Mouse (Mus musculus) intestine, embryonic 14.5 days (tissue): ENCODE measurements around the gene Olfr63. TPM values are rescaled to one million over a fixed set of nuclear protein-coding genes. Genes with fewer than 3 reads are reported as not detected.
"Not testable (repeated sequence)": the region's sequence is repeated elsewhere in the genome, so short reads cannot be mapped to it uniquely, and the experiment has no call there.

ENCODE experiments used
- ATAC-seq: fragments of 200-750 bp; cut with Nextera tagmentation; replicated peaks from 2 replicates; pipeline ENCODE4 v1.8.0; 2017; ENCODE audit warnings: low read depth, moderate number of reproducible peaks, moderate TSS enrichment, moderate library complexity; ENCODE audit not compliant: low FRiP score, low TSS enrichment
- DNase-seq: peaks from one replicate; pipeline ENCODE4 v3.0.0-alpha.2; 2018; ENCODE audit warnings: low spot score
- H3K27ac ChIP-seq: fragments of 300-500 bp; sonication (generic); 2 replicates; pipeline ENCODE4 v1.5.1; 2014; ENCODE audit warnings: low read depth, mild to moderate bottlenecking, control low read depth
- H3K27me3 ChIP-seq: fragments of 300-500 bp; sonication (generic); replicated peaks from 2 replicates; pipeline ENCODE4 v1.6.1; 2014; ENCODE audit warnings: low read length, control low read depth; ENCODE audit not compliant: control insufficient read depth, insufficient read depth
- H3K36me3 ChIP-seq: fragments of 300-500 bp; sonication (generic); 2 replicates; pipeline ENCODE4 v1.6.1; 2014; ENCODE audit warnings: low read length, control low read depth; ENCODE audit not compliant: control insufficient read depth, insufficient read depth
- H3K4me1 ChIP-seq: fragments of 300-500 bp; sonication (generic); replicated peaks from 2 replicates; pipeline ENCODE4 v1.6.1; 2014; ENCODE audit warnings: low read length, control low read depth, mixed read lengths; ENCODE audit not compliant: control insufficient read depth, insufficient read depth
- H3K4me2 ChIP-seq: fragments of 300-500 bp; sonication (generic); 2 replicates; pipeline ENCODE4 v1.6.1; 2014; ENCODE audit warnings: low read length
- H3K4me3 ChIP-seq: fragments of 300-500 bp; sonication (generic); 2 replicates; pipeline ENCODE4 v1.5.1; 2014; ENCODE audit warnings: low read depth, low read length, control low read depth, mixed read lengths
- H3K9ac ChIP-seq: fragments of 300-500 bp; sonication (generic); 2 replicates; pipeline ENCODE4 v1.6.1; 2014; ENCODE audit warnings: mild to moderate bottlenecking, low read length
- H3K9me3 ChIP-seq: fragments of 300-500 bp; sonication (generic); 2 replicates; pipeline ENCODE4 v1.6.1; 2016; ENCODE audit warnings: low read length, control low read depth; ENCODE audit not compliant: control insufficient read depth
- WGBS: fragments of 180-500 bp; shearing (Covaris S2); extraction: QIAGEN DNeasy Blood & Tissue Kit; methylation state at CpG from one replicate; pipeline ENCODE4 v1.1.7; 2014; 5-methylcytosine and 5-hydroxymethylcytosine counted together
- polyA plus RNA-seq: library from polyadenylated mRNA; unstranded; fragments of >200 nt; fragmentation: Nextera tagmentation; extraction: Ambion mirVana; gene quantifications from 2 replicates; pipeline ENCODE4 v1.2.1, GENCODE M21; 2014

The Olfr63 gene
- 0.04 TPM in 1 of 2 replicates, not detected in the other for polyA plus RNA-seq

DNA sequence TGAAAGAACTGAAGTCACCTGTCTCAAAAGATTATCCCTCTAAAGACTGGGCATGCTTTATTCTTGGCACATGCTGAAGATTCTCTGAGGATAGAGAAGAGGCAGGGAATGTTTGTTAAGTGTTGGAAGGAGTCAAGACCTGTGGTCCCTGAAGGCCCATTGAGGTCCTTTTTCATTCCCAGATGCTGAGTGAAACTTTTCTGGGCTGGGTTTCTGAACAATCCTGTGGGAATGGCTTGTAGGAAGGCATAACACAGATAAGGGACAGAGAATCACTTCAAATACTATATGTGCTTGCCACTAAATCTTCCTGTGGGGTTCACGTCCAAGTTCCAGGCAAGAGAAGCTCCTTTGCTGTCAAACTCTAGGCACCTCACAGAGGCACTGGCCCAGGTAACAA is at the start of gene Olfr63:
Gene Olfr63, plus strand, starts transcription at position 301 of the 400 bp plus-strand sequence.
- no peaks in the 10 kb centered on the region for H3K4me1 ChIP-seq
- no peaks in the 10 kb centered on the region for H3K36me3 ChIP-seq
- no peak within 1 kb of the TSS for H3K4me3 ChIP-seq
- H3K4me2 ChIP-seq: no peak within 1 kb of the TSS
- no peaks in the 10 kb centered on the region for H3K27me3 ChIP-seq
- WGBS: 61% methylated on average over 1 of the region's 1 CpGs
- H3K27ac ChIP-seq: no peak within 1 kb of the TSS
- H3K9me3 ChIP-seq: no peaks in the 10 kb centered on the region
- H3K9ac ChIP-seq: no peak within 1 kb of the TSS
- DNase-seq (no peak), ATAC-seq (no peak)

DNA sequence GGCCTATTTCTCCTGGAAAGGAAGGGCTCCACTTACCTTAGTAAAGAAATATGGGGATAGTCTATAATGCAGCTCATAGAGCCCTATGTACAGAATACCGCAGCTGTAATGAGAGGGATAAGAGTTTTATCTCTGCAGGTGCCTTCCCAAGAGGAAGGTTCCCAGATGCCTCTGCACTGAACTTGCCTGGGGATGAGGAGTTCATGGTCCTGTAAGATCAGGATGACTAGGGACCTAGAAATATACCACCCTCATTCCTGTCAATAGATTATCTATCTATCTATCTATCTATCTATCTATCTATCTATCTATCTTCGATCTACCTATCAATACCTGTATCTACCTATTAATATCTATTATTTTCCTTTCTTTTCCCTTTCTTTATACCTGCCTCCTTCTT is 42.9 kb upstream of the Olfr63 start, which contains the start of gene Olfr1564:
Gene Olfr1564, minus strand, starts transcription at position 101 of the 400 bp plus-strand sequence.
- 85% methylated on average over 2 of the region's 2 CpGs for WGBS
- Histone ChIP-seq H3K4me2 (no peak within 1 kb of the TSS), H3K27ac (no peak within 1 kb of the TSS), H3K9me3 (0 out of 2 replicates have a peak, but pooled peaks cover 2% of the 10 kb centered on the region), H3K4me1 (no peaks in the 10 kb centered on the region), H3K9ac (no peak within 1 kb of the TSS), H3K36me3 (no peaks in the 10 kb centered on the region), H3K27me3 (no peaks in the 10 kb centered on the region), H3K4me3 (no peak within 1 kb of the TSS)
- no peak for DNase-seq
- ATAC-seq: no peak

DNA sequence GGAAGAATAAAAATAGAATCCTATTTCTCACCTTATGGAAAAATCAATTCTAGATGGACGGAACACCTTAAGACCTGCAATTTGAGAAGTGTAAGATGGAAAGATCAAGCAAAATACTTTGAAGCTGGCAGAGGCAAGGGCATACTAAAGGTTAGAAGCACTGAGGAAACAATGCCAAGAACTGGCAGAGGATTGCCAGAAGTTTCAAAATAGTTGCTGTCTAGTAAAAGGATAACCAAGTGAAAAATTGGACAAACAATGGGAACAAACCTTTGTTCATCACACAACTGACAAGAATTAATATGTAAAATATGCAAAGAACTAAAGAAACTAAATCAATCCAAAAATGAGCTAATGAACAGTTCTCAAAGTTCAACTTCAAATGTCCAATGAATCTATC is 27.8 kb upstream of the Olfr63 start:
- H3K9me3 ChIP-seq, H3K27ac ChIP-seq, ATAC-seq, H3K9ac ChIP-seq, H3K27me3 ChIP-seq, H3K4me1 ChIP-seq, H3K36me3 ChIP-seq, H3K4me2 ChIP-seq, H3K4me3 ChIP-seq, DNase-seq: not testable (repeated sequence)
- 96% methylated on average over 1 of the region's 1 CpGs for WGBS

DNA sequence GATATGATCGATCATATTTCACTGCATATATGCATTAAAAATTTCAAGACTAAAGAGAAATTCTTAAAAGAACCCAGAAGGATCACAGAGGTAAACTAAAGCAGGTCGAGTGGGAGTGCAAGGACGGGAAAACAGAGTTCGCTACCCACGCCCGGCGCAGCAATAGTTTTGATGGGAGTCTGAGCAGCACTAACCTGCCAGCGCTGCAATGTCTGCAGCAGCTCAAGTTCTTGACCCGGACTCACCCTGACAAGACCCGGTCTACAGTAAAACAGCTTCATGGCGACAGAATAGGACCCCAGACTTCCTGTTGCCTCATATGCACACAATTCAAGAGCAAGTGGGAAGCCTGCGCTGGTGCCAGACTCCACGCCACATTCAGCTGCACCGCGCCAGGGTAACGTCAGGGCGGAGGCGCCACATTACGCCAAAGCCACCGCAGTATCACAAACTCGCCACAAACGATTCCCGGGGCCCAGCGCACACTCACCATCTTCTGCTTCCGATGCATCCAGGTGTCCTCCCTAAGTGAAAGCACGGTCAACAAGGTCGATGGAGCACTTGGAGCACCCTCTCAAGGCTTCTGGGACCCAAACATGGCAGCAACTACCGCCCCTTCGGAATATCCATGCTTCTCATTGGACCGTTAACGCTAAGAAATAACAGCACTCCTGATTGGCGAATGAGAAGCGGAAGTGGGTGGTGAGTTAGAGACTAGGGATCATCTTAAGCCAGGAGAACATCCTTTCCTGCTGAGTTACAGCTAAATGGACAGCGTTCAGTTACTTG is 9.8 kb upstream of the Olfr63 start, which contains the start of gene Zfp955a:
Gene Zfp955a, minus strand, starts transcription at position 616 of the 789 bp plus-strand sequence.
- 21% methylated on average over 1 of the region's 34 CpGs for WGBS
- not testable (repeated sequence) for H3K9ac ChIP-seq, H3K27me3 ChIP-seq, H3K9me3 ChIP-seq, DNase-seq, H3K27ac ChIP-seq, H3K4me1 ChIP-seq, H3K36me3 ChIP-seq
- peak; percentile 99 for ATAC-seq
- Histone ChIP-seq H3K4me3 (0 out of 2 replicates have a peak within 1 kb of the TSS, but pooled peaks have one; percentile 15), H3K4me2 (peak within 1 kb of the TSS; percentile 26; the same call in 1 of the 2 replicates)

DNA sequence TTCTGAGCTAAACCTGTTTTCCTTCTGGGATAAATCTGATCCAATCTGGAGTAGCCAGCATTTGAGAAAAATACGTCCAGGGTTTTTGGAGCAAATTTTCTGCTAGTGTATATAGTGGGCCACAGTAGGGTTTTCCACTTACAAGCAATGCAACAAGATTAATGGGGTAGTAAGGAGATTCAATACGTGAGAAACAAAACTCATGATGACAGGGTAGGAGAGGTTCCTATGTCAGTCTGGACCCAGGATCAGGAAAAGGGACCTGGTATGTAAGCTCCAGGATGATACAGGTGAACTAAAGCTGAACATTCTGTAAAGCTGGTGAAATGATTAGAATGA is 9.2 kb upstream of the Olfr63 start:
- not testable (repeated sequence) for H3K36me3 ChIP-seq, H3K4me1 ChIP-seq, H3K4me3 ChIP-seq, H3K27ac ChIP-seq, H3K9ac ChIP-seq, H3K4me2 ChIP-seq, H3K27me3 ChIP-seq, DNase-seq, H3K9me3 ChIP-seq
- WGBS: no CpG with 5 or more reads among the region's 2 CpGs
- ATAC-seq: peak; percentile 41

DNA sequence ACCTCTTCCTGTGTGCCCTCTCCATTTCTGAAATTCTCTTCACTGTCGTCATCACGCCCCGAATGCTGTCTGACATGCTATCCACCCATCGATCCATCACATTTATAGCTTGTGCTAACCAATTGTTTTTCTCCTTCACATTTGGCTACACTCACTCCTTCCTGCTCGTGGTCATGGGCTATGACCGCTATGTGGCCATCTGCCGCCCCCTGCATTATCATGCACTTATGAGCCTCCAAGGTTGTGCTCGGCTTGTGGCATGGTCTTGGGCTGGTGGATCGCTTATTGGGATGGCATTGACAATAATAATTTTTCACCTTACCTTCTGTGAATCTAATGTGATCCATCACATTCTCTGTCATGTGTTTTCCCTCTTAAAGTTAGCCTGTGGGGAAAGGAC is 4.4 kb downstream of the Olfr63 start:
- DNase-seq (no peak), ATAC-seq (no peak)
- no peak overlapping the region for H3K4me3 ChIP-seq
- H3K36me3 ChIP-seq: no peaks in the 10 kb centered on the region
- H3K27ac ChIP-seq: no peak overlapping the region
- H3K27me3 ChIP-seq: no peaks in the 10 kb centered on the region
- 88% methylated on average over 9 of the region's 9 CpGs for WGBS
- H3K9me3 ChIP-seq: no peaks in the 10 kb centered on the region
- no peak overlapping the region for H3K9ac ChIP-seq
- H3K4me2 ChIP-seq: no peak overlapping the region
- H3K4me1 ChIP-seq: no peaks in the 10 kb centered on the region

DNA sequence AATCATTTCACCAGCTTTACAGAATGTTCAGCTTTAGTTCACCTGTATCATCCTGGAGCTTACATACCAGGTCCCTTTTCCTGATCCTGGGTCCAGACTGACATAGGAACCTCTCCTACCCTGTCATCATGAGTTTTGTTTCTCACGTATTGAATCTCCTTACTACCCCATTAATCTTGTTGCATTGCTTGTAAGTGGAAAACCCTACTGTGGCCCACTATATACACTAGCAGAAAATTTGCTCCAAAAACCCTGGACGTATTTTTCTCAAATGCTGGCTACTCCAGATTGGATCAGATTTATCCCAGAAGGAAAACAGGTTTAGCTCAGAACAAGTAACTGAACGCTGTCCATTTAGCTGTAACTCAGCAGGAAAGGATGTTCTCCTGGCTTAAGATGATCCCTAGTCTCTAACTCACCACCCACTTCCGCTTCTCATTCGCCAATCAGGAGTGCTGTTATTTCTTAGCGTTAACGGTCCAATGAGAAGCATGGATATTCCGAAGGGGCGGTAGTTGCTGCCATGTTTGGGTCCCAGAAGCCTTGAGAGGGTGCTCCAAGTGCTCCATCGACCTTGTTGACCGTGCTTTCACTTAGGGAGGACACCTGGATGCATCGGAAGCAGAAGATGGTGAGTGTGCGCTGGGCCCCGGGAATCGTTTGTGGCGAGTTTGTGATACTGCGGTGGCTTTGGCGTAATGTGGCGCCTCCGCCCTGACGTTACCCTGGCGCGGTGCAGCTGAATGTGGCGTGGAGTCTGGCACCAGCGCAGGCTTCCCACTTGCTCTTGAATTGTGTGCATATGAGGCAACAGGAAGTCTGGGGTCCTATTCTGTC is 24.8 kb downstream of the Olfr63 start, which contains the start of gene Zfp955b:
Gene Zfp955b, plus strand, starts transcription at position 506 of the 837 bp plus-strand sequence.
- WGBS: no CpG with 5 or more reads among the region's 25 CpGs
- not testable (repeated sequence) for H3K4me1 ChIP-seq, H3K9me3 ChIP-seq, H3K27ac ChIP-seq, H3K9ac ChIP-seq, H3K27me3 ChIP-seq, H3K36me3 ChIP-seq, DNase-seq, H3K4me3 ChIP-seq
- ATAC-seq: peak; percentile 99
- peak within 1 kb of the TSS; percentile 29 for H3K4me2 ChIP-seq

DNA sequence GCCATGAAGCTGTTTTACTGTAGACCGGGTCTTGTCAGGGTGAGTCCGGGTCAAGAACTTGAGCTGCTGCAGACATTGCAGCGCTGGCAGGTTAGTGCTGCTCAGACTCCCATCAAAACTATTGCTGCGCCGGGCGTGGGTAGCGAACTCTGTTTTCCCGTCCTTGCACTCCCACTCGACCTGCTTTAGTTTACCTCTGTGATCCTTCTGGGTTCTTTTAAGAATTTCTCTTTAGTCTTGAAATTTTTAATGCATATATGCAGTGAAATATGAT is 25.3 kb downstream of the Olfr63 start:
- peak; percentile 65; the same call in 1 of the 2 replicates for ATAC-seq
- H3K9ac ChIP-seq, DNase-seq, H3K27ac ChIP-seq, H3K4me1 ChIP-seq, H3K4me3 ChIP-seq, H3K36me3 ChIP-seq, H3K9me3 ChIP-seq, H3K27me3 ChIP-seq: not testable (repeated sequence)
- H3K4me2 ChIP-seq: peak overlapping the region; percentile 29
- no CpG with 5 or more reads among the region's 9 CpGs for WGBS
